Mouse (Mus musculus) liver, adult 2 months (tissue): ENCODE results near the gene Psmb11.

ENCODE experiments used
- CTCF ChIP-seq: fragments of 200-500 bp; IDR thresholded peaks from 2 replicates; pipeline ENCODE4 v1.5.1; 2011; ENCODE audit warnings: low read depth, low read length, control low read depth
- POLR2A ChIP-seq: fragments of 200-500 bp; IDR thresholded peaks from 2 replicates; pipeline ENCODE4 v1.6.1; 2011; ENCODE audit warnings: low read length, control low read depth; ENCODE audit not compliant: insufficient read depth; ENCODE audit errors: extremely low read depth

- TF ChIP-seq POLR2A, result no peak
- no peak for TF ChIP-seq CTCF
Observed at GRCm38 (mm10) chr14:54572122-54572521, 49.1 kb upstream of the Psmb11 start.
